Mouse (Mus musculus): ENCODE results near the gene Gabbr2.

Gene Gabbr2

DNA sequence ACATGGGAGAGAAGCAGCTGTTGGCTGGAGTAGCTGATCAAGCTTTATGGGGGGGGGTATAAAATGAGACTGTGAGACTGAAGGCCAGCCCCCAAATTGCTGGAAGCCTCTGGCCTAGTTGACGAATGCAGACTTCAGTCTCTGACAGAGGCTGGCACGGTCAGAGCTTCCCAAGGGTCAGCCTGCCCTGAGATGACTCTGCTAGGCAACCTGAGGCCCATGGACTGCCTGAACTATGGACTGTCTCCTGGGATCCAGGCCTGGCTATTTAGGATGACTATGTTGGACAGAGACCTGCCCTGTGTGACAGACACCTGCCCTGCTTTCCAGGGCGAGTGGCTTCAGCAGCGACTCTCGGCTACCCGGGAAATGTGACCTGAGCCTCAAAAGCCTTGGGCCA lies 281.7 kb downstream of the Gabbr2 start:
- no peak for DNase-seq (ENCODE audit: low spot score)

DNA sequence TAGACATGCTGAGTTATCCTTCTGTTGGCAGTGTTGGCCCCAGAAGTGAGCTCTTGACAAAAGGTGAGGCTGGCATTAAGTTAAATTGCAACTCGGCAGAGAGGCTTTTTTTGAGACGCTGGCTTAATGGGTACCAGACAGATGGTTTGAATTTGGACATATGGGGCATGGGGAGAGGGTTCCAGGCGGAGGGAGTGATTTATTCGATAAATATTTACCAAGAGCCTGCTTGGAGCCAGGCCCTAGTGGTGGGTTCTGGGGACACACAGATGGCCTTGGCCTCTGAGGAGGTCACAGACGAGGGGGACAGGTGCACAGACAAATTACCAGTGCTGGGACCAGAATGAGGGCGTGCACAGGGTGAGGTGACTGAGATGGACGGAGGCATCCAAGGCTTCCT lies 282.2 kb downstream of the Gabbr2 start:
- DNase-seq (ENCODE audit: low spot score), result no peak

DNA sequence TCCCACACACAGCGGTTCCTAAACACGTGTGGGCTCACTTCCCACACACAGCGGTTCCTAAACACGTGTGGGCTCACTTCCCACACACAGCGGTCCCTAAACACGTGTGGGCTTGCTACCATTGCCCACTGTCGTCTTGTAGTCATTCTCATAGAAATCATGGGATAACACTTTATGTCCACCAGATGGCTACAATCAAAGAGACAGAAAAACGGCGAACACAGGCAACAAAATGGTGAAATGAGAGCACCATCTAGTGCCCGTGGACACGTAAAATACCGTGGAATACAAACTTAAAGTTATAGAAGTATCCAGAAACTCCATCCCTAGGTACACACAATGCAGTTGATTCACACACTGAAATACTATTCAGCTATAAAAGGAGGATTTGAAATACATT lies 285.9 kb downstream of the Gabbr2 start:
- no peak for DNase-seq (ENCODE audit: low spot score)

DNA sequence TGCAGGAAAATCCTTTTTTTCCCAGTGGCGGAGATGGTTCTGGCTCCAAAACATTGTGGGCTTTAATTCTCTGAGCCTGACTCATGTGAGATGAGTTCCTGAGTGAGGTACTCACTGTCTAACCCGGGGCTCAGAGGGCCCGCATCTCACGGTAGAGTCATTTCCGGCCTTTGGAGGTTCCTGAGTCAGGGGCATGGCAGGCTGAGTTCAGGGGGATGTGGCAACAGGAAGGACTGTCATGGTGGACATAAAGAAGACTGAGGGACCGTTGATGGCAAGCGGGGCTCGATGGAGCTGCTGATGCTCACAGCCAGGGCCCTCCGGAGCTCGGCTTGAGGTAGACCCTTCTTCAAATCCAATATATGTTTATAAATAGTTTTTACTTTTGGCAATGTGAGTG lies 288.5 kb downstream of the Gabbr2 start:
- DNase-seq (ENCODE audit: low spot score), result no peak

DNA sequence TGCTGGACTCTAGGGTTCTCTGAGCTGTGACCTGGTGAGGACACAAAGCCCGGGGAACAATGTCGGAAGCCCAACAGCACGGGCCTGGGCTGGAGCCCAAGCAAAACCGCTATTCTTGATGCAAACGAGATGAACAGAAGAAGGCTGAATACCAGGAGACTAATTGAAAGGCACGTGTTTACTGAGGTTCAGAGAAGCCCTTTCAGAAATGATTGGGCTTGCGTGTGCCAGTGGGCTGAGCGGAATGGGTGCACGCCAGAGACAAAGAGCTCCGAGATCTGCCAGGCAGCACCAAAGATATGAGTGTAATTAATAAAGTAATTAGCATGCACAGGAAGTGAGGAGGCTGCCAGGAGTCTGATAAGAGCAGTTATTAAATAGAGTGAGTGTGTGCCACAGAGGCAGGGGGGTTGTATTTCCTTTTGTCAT lies 291.4 kb downstream of the Gabbr2 start:
- no peak for DNase-seq (ENCODE audit: low spot score)

DNA sequence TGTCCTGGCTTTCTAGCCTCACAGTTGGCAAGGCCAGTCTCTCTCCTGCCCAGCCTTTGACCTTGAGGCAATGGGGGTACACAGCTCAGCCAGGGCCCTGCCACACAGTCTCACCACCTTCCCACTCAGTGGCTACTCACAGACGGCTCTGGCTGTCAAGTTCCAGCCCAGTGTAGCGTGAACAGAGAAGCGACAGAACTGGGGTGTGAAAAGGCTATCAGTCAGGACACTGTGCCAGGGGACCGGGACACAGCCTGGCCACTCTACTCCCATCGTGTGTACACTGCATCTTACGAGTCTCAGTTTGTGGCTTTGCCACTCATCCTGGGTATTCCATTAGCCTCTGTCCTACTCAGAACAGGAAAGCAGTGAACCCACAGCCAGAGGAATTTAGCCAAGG lies 295.2 kb downstream of the Gabbr2 start:
- DNase-seq (ENCODE audit: low spot score), result no peak

DNA sequence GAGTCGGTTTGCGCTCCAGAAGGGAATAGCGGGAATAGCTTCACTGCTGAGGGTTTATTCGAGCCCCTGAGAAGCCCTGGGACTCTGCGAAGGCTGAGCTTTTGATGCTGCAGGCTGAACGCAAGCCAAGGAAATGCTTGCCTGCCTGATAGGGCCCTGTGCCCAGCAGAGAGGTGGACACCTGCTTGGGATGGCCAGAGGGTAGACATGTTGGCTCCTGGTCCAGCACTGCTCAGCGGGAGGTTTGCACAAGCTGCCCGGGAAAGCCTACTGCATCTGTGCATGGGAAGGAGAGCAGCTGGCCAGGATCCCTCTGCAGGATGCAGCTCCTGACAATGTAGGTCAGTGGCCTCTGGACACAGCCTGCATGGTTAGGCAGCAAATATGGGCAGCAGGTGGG lies 301.1 kb downstream of the Gabbr2 start:
- DNase-seq (ENCODE audit: low spot score), result no peak

DNA sequence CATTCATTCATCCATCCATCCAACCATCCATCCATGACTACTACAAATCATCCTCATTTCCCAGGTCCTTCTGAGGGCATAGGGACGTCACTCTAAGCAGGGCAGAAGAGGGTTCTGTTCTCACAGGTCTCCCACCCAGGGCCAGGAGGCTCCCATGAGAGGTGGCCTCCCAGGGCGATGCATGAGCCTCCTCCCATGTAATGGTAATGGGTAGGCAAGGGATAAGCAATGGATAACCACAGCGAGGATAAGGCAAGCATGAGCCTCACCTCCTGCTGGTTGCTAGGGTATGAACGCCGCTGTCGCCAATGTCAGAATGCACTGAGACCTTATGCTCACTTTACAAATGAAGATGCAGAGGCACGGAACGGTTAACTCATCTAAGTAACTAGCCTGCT lies 301.7 kb downstream of the Gabbr2 start:
- DNase-seq (ENCODE audit: low spot score), result no peak

DNA sequence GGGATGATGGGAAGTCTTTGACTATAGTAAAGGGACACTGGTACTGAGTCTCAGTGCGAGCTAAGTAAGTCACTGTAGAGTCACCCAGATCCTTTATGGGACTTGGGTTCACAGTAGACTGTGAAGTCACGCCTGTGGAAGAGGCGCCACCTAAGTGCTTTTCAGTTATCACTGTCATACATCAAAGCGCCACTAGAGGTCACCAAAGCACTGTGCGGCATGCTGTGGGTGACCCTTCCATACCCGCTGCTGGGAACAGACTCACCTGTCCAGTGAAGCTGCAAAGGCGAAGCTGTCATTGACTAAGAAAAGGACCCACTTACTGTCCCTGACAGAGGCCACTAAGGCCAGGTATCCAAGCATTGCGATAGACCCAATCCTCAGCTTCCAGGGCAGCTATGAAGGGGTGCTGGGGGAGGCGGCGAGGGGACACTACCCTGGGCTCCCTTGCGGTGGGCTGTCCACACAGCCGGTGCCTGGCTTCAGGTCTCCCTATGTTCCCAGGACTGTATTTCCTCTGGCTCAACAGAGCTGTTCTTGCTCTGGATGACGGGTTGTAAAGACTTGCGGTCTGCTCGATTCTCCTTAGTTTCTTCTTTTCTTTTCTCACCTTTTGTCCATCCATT lies 302.2 kb downstream of the Gabbr2 start:
- peak; percentile 57 for DNase-seq (ENCODE audit: low spot score)

DNA sequence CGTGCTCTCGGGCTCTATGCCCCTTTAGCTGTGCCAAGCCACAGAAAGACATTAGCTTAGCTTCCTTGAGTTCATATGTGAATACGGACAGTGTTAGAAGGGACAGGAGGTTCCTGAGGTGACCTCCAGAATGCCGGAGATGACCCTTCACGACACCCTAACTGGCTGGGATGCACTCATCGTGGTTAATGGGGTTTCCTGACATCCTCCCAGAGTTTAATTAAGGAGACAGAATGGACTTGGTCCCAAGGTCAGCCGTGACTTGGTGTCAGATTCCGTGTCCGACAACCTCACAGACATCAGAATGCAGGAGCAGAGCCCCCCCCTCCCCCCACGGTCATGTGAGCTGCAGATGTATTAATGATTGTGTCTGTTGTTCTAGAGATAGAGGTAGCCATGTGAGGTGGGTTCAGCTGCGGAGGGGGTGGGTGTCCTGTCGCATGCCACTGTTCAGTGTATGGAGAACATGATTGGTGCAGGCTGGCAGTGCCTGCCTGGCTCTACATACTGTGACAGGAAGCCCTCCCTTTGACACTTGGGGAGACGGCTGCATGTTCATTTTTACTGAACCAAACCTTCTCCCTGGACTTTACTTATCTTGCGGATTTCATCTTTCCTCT lies 303.4 kb downstream of the Gabbr2 start:
- DNase-seq (ENCODE audit: low spot score), result no peak

DNA sequence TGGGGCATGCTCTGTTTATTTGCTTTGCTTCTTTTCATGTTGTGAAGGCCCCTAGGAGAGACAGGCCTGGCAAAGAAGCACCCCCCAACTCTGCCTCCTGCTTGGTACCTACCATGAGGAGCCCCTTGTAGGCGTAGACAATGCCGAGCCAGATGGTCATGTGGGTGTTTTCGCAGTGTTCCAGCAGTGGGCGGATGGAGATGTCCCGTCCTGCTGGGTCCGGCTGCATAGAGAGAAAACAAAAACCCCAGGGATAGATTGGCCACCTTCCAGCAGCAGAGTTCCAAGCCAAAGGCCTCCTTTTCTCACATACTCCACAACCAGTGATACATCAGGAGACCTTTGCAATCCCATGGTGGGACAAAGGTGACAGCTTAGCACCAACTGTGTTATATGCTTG lies 307.5 kb downstream of the Gabbr2 start:
- no peak for DNase-seq (ENCODE audit: low spot score)

DNA sequence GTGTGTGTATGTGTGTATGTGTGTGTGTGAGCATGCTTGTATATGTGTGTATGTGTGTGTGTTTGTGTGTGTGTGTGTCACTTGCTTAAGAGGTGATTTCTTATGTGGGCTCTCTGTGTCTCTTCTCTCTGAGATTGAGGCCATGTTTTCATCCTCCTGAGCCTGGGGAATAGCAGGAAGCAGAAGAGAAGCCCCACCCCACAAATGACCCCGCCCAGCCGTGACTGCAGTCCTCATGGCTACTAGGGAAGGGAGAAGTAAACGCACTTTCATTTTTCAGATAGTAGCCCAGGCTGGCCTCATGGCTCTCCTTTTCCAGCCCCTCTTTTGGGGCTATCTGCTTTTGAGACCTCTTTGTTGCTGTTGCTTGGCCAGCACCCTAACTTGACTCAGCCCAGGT lies 315.0 kb downstream of the Gabbr2 start:
- DNase-seq (ENCODE audit: low spot score), result no peak

DNA sequence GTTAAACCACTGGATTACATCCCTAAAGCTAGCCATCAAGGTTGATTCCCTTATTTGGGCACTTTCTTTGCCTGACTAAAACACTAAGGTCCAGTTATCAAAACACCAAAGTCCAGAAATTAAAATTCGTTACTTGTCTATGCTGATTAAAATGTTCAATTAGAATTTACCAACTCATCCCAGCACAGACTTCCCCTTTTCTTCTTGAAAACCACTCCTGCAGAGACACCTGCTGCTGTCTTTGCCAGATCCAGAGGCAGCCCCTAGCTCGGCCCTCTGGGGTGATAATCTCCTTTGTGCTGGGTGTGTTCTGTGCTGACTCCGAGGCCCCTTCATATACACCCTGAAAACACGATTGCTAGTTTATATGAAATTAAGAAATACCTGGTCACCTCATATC lies 315.7 kb downstream of the Gabbr2 start:
- DNase-seq (ENCODE audit: low spot score), result no peak

DNA sequence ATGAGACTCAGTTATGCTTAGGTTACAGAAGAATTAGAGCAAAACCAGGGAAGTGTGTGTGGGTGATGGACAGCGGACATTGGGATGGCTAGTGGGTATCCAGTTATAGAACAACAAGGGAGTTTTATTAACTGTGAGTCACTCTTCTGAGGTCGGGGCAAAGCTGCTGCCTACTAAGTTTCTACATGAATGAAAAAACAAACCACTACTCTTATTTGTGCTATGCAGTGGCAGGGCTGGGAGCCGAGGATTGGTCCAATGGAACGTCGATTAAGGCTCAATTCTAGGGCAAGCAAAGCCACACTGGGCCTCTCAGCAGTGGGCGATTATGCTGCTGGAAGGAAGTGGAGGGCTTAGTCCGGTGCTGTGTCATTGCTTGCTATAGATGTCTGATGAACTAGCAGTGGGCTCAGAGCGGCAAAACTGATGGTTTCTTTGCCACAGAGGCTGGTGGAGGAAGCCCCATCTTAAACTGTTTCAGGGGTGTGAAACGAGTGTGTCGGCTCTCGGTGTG lies 316.3 kb downstream of the Gabbr2 start:
- no peak for DNase-seq (ENCODE audit: low spot score)

DNA sequence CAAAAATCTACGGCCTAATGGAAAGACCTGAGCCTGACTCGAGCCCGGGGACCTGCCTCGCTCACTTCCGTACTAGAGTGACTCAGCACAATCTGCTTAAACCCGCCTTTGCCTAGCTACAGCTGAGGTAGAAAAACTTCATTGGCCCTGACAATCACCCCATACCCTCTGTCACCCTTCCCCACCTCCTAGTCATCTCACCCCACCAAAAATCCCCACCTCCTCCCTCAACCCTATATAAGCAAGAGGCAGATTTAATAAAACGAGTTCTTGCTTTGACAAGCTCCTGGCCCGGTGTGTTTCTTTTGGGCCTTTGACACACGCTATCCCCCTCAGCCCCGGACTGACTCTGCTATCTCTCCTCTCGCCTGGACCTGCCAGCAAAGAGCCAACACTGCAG lies 323.1 kb downstream of the Gabbr2 start:
- DNase-seq (ENCODE audit: low spot score), result no peak

DNA sequence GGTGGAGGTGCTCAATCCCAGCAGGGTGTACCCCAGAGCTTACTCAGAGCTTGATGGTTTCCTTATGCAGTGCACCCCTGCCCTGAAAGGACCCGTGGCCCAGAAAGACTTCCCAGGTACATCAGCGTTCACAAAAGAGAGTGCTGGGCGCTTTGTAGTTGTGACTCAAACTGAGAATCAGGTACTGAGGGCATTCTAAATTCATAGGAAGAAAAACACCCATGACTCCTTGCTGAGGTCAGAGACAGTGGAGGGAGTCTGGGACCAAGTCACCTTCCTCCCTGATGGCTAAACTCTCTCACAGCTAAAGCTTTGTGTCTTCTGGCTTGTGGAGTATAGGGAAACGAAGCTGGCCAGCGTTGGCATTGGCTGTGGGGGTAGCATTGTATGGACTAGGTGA lies 325.3 kb downstream of the Gabbr2 start:
- DNase-seq (ENCODE audit: low spot score), result no peak

DNA sequence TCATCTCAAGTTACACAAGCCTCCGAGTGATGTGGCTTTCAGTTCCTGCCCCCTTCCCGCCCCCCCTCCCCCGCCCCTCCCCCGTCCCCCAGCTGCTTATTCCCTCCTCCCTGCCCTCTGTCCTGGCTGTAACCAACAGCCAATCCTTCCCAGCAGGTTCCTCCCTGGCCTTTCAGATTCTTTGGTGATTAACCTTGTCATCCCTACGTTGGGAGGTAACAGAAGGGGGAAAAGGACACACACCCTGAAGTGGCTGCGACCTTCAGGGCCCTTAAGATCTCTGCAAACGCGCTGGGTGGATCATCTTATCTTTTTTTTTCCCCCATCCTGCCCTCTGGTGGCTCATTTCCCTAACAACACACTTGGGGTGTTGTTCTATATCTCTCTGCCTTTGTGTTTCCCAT lies 326.3 kb downstream of the Gabbr2 start:
- peak; percentile 26 for DNase-seq (ENCODE audit: low spot score)

DNA sequence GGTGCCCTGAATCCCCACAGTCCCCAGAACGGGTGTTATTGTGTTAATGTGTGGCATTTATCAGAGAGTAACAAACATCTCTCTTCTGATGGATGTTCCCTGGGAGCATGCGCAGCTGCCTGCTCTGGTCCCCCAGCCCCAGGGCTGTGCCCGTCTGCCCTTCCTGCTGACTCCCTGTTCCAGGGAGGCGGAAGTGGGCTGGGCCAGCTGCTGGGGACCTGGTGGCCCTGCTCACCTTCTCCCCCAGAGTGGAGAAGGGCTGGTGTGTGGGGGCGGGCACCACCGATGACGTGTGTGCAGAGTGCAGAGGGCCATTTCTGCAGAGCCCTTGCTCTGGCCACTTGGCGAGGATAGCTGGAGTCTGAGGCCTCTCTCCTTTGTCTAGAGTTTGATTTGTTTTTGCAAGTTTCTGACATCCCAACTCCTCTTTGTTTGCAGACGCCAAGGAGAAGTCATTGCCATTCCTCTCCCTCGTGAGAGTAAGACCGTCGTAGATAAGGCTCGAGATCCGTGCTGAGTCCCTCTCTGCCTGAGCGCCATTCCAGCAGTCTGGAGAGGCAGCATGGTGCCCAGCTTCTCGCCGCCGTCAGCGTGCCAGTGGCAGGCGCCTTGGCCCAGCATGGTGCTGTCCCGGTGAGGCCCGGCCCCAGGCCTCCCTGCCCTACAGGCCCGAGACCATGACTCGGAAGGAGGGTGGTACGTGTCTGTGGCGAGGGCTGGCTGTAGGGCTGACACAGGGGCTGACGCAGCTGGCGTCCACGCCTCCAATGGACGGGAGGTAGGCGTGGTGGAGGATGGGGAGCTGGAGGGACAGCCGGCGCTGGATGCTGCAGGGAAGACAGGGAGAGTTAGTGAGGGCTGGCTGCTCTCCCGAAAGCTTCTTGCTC lies 327.3 kb downstream of the Gabbr2 start:
- no peak for DNase-seq (ENCODE audit: low spot score)

DNA sequence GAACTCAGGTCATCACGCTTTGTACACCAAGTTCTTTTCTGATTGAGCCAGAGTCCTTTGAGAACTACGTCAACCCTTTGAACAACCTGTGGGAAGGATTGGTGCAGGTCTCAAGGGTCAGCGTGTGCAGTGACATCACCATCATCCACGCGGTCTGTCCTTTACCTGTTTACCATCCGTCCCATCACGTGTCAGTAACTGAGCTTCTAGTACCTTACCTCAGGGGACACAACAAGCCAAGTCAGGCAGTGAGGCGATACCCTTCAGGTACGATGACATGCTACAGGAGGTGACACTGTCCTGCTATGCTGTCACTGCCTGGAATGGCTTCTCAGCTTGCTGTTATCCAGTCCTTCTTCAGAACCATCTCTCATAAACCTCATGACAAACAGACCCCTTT lies 330.2 kb downstream of the Gabbr2 start:
- DNase-seq (ENCODE audit: low spot score), result no peak

DNA sequence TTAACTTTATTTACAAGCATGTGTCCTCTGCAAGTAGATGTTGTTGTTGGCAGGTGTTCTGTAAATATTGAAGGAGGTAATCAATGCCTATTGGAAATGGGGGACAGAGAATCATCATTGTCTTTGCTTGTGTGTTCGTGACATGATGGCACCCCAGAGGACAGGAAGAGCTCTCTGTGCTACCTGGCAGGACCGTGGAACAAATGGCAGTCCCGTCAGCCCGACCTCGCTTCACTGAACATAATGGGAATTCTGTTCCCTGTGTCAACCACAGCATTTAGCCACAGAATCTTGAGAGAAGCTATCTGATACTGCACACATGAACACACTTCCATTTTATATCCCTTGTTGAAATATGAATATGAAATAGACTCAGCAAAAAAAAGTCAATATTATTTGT lies 332.7 kb downstream of the Gabbr2 start:
- DNase-seq (ENCODE audit: low spot score), result no peak

DNA sequence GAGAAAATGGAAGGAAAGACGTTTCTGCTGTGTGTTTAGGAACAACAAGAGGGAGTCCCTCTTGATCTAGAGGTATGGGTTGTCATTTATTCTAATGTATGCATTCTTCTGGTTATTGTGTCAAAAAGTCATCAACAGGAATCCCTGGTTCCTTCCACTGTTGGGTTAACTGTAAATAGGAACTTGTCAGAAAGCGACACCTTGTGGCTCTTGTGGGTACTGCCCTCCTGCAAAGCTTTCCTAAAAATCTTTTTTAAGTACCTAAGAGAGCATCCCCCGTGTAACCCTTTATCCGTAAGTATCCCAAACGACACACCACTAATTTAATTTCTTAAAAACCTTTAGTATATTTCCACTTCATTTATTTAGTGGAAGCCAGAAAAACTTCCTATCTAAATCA lies 334.6 kb downstream of the Gabbr2 start:
- peak; percentile 65 for DNase-seq (ENCODE audit: low spot score)

DNA sequence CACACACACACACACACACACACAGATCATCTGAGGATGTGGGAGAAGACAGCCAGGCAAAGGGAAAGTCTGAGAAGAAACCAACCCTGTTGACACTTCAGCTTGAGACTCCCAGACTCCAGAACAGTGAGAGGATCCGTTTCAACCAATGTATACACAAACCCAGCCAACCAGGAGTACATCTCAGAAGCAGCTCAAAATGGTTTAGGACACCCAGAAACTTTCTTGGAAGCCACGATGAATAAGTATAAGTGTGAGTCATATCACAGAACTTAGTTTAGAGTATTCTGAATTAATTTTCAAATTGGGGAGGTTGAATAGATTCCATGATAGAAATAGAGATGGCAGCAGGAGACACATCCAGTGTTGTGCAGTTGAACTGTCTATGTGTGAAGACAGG lies 335.7 kb downstream of the Gabbr2 start:
- no peak for DNase-seq (ENCODE audit: low spot score)

DNA sequence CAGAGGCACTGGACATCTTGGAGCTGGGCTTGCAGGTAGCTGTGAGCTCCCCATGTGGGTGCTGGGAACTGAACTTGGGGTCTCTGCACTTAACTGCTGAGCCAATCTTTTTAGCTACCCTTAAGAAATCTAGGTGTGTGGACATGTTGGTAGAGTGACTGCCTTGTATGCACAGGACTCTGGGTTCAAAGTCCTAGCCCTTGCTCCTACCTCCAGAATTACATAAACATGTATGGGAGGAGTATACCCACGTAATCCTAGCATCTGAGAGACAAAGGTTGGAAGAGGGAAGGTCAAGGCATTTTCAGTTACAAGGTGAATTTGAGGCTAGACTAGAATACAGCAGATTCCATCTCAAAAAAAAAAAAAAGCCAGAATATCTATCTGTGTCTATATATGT lies 336.4 kb downstream of the Gabbr2 start:
- DNase-seq (ENCODE audit: low spot score), result no peak

Data from T-cell, adult 2 months (primary cell).